Mouse (Mus musculus): ENCODE data around the gene Slc12a1. TPM values are rescaled to one million over a fixed set of nuclear protein-coding genes. Genes with fewer than 3 reads are reported as not detected.

Gene Slc12a1
- polyA plus RNA-seq, 1 experiment from 2014 or later, result 0.04 TPM

DNA sequence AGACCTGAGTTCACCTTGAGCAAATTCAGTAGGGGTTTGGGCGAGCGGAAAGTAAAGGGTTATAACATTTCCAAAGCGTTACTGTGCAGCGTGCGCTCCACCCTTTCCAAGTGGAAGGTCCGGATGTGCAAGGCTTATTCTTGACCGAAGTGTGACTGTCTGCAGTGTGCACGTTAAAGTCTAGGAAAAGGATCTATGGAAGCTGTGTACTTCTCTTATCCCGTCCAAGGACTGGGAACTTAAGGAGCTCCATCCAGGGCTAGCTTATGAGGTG is 95.6 kb downstream of the Slc12a1 start:
- H3K27ac ChIP-seq (ENCODE audit: low read depth, low read length), result peak overlapping the region; percentile 88
- no peaks in the 10 kb centered on the region for H3K9me3 ChIP-seq (ENCODE audit: control insufficient read depth, low read length)
- peak overlapping the region; percentile 74 for H3K4me2 ChIP-seq (ENCODE audit: low read length)
- 0% methylated on average over 9 of the region's 9 CpGs for WGBS
- peak overlapping the region; percentile 82 for H3K9ac ChIP-seq (ENCODE audit: low read depth, low read length)
- H3K27me3 ChIP-seq (replicated peaks; ENCODE audit: control insufficient read depth, insufficient read depth, low read length), result no peaks in the 10 kb centered on the region
- peak overlapping the region; percentile 77 for H3K4me3 ChIP-seq (ENCODE audit: low read length)
- no peaks in the 10 kb centered on the region for H3K36me3 ChIP-seq (ENCODE audit: control insufficient read depth, insufficient read depth, low read length)
- H3K4me1 ChIP-seq (ENCODE audit: control insufficient read depth, insufficient read depth, low read depth, low read length), result peaks cover 9% of the 10 kb centered on the region
- peak; percentile 4; the same call in 1 of the 2 replicates for ATAC-seq

DNA sequence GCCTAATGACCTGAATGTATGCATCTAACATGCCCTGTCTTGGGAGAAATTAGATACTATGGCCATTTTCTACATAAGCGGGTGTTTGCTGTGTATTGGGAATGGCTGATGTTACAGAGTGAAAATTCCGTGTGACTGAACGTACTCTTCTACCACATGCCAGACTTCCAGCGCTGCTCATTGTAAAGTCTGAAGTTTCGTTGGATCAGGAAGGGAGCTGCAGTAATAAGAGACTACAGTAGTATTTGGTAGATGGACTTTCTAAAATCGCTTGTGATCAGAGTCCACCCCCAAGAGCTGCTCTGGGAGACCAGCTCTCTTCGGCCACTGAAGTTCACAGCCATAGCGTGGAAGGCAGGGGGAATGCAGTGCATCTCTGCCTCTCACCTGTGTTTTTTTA is 96.0 kb downstream of the Slc12a1 start:
- 3% methylated on average over 8 of the region's 8 CpGs for WGBS
- H3K9ac ChIP-seq (ENCODE audit: low read depth, low read length), result peak overlapping the region; percentile 82

DNA sequence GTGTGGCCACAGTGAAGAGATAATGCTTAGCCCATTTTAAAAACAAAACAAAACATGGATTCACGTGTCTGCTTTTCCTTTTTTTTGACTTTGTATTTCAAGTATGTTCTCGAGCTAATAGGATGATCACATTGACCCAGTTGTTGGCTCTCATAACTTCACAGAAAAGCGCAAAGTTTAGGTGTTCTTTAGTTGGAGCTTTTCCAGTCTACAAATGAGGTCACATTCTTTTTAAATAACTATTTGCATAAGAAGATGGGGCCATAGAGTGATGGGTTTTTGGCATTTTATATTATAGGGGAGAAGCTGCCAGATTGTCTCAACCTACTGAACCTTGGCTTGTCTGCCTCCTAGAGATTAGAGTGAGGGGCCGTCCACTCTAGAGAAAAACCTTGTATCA is 97.0 kb downstream of the Slc12a1 start:
- Histone ChIP-seq H3K4me3 (ENCODE audit: low read length) (no peak overlapping the region), H3K9ac (ENCODE audit: low read depth, low read length) (no peak overlapping the region), H3K27me3 (replicated peaks; ENCODE audit: control insufficient read depth, insufficient read depth, low read length) (no peaks in the 10 kb centered on the region), H3K9me3 (ENCODE audit: control insufficient read depth, low read length) (no peaks in the 10 kb centered on the region), H3K36me3 (ENCODE audit: control insufficient read depth, insufficient read depth, low read length) (peaks cover 9% of the 10 kb centered on the region), H3K4me2 (ENCODE audit: low read length) (no peak overlapping the region), H3K27ac (ENCODE audit: low read depth, low read length) (no peak overlapping the region), H3K4me1 (ENCODE audit: control insufficient read depth, insufficient read depth, low read depth, low read length) (peaks cover 9% of the 10 kb centered on the region)
- WGBS, result 82% methylated on average over 4 of the region's 4 CpGs
- no peak for ATAC-seq

More for the DNA sequence above, 96.0 kb downstream of the Slc12a1 start:
- Histone ChIP-seq H3K27ac (ENCODE audit: low read depth, low read length) (peak overlapping the region; percentile 88), H3K4me2 (ENCODE audit: low read length) (peak overlapping the region; percentile 74), H3K4me1 (ENCODE audit: control insufficient read depth, insufficient read depth, low read depth, low read length) (peaks cover 9% of the 10 kb centered on the region), H3K4me3 (ENCODE audit: low read length) (peak overlapping the region; percentile 77), H3K27me3 (replicated peaks; ENCODE audit: control insufficient read depth, insufficient read depth, low read length) (no peaks in the 10 kb centered on the region), H3K36me3 (ENCODE audit: control insufficient read depth, insufficient read depth, low read length) (no peaks in the 10 kb centered on the region), H3K9me3 (ENCODE audit: control insufficient read depth, low read length) (no peaks in the 10 kb centered on the region)
- no peak for ATAC-seq

GRCm38 (mm10) chr2:125249874-125250273 is 97.6 kb downstream of the Slc12a1 start:
- H3K27me3 ChIP-seq (replicated peaks; ENCODE audit: control insufficient read depth, insufficient read depth, low read length), result no peaks in the 10 kb centered on the region
- H3K4me2 ChIP-seq (ENCODE audit: low read length), result no peak overlapping the region
- no peak overlapping the region for H3K27ac ChIP-seq (ENCODE audit: low read depth, low read length)
- peaks cover 13% of the 10 kb centered on the region for H3K36me3 ChIP-seq (ENCODE audit: control insufficient read depth, insufficient read depth, low read length)
- peaks cover 9% of the 10 kb centered on the region for H3K4me1 ChIP-seq (ENCODE audit: control insufficient read depth, insufficient read depth, low read depth, low read length)
- H3K9ac ChIP-seq (ENCODE audit: low read depth, low read length), result no peak overlapping the region
- H3K4me3 ChIP-seq (ENCODE audit: low read length), result no peak overlapping the region
- ATAC-seq, result no peak
- whole genome bisulfite sequencing, result 96% methylated on average over 4 of the region's 4 CpGs
- no peaks in the 10 kb centered on the region for H3K9me3 ChIP-seq (ENCODE audit: control insufficient read depth, low read length)

DNA sequence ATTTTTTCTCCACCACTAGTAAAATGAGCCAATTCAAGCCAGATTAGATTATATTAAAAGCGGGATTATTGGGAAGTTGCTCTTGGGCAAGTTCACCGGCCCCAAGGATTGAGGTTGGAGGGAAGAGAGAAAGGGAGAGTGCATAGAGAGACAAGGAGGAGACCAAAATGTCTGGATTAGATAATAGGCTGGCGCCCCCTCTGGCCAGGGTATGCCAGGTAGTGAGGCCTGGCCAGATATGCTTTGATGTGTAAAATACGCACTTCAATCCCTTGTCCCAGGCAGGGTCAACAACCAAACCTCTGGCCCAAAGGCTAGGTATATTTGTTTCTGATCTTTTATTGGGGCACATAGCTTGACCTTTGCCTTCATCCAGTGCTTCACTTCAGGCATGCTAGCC is 99.5 kb downstream of the Slc12a1 start:
- Histone ChIP-seq H3K4me2 (ENCODE audit: low read length) (no peak overlapping the region), H3K36me3 (ENCODE audit: control insufficient read depth, insufficient read depth, low read length) (peaks cover 13% of the 10 kb centered on the region), H3K27ac (ENCODE audit: low read depth, low read length) (no peak overlapping the region), H3K27me3 (replicated peaks; ENCODE audit: control insufficient read depth, insufficient read depth, low read length) (no peaks in the 10 kb centered on the region), H3K9ac (ENCODE audit: low read depth, low read length) (no peak overlapping the region), H3K4me1 (ENCODE audit: control insufficient read depth, insufficient read depth, low read depth, low read length) (peaks cover 5% of the 10 kb centered on the region), H3K4me3 (ENCODE audit: low read length) (no peak overlapping the region), H3K9me3 (ENCODE audit: control insufficient read depth, low read length) (no peaks in the 10 kb centered on the region)
- 87% methylated on average over 4 of the region's 4 CpGs for WGBS
- ATAC-seq, result no peak

GRCm38 (mm10) chr2:125252275-125252674 is 100.0 kb downstream of the Slc12a1 start:
- Histone ChIP-seq H3K9ac (ENCODE audit: low read depth, low read length) (no peak overlapping the region), H3K4me3 (ENCODE audit: low read length) (no peak overlapping the region), H3K36me3 (ENCODE audit: control insufficient read depth, insufficient read depth, low read length) (peaks cover 13% of the 10 kb centered on the region), H3K27me3 (replicated peaks; ENCODE audit: control insufficient read depth, insufficient read depth, low read length) (no peaks in the 10 kb centered on the region), H3K4me1 (ENCODE audit: control insufficient read depth, insufficient read depth, low read depth, low read length) (peaks cover 5% of the 10 kb centered on the region), H3K27ac (ENCODE audit: low read depth, low read length) (no peak overlapping the region), H3K9me3 (ENCODE audit: control insufficient read depth, low read length) (no peaks in the 10 kb centered on the region), H3K4me2 (ENCODE audit: low read length) (no peak overlapping the region)
- WGBS, result 53% methylated on average over 2 of the region's 2 CpGs
- ATAC-seq, result no peak

DNA sequence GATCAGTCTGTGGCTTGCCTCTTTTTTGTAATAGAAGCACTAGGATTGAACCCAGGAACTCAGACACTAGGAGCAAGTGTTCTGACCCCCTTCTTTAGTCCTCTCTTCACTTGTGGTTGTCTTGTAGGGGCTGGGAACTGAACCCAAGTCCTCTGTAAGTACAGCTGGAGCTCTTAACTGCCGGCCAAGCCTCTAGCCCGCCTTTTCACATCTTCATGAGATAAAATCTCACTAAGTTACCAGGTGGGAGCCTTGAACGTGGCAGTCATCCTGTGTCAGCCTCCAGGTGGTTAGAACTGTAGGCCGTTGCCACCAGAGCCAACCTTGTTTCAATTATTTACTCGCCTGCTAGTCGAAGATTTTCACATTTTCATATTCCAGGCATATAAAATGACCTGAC is 101.4 kb downstream of the Slc12a1 start:
- peaks cover 13% of the 10 kb centered on the region for H3K36me3 ChIP-seq (ENCODE audit: control insufficient read depth, insufficient read depth, low read length)
- no peak overlapping the region for H3K4me2 ChIP-seq (ENCODE audit: low read length)
- no peak overlapping the region for H3K27ac ChIP-seq (ENCODE audit: low read depth, low read length)
- peaks cover 2% of the 10 kb centered on the region for H3K4me1 ChIP-seq (ENCODE audit: control insufficient read depth, insufficient read depth, low read depth, low read length)
- no peak overlapping the region for H3K4me3 ChIP-seq (ENCODE audit: low read length)
- no peaks in the 10 kb centered on the region for H3K9me3 ChIP-seq (ENCODE audit: control insufficient read depth, low read length)
- ATAC-seq, result no peak
- no peak overlapping the region for H3K9ac ChIP-seq (ENCODE audit: low read depth, low read length)
- H3K27me3 ChIP-seq (replicated peaks; ENCODE audit: control insufficient read depth, insufficient read depth, low read length), result no peaks in the 10 kb centered on the region
- WGBS, result 97% methylated on average over 6 of the region's 6 CpGs

GRCm38 (mm10) chr2:125254630-125255029 is 102.3 kb downstream of the Slc12a1 start:
- H3K9ac ChIP-seq (ENCODE audit: low read depth, low read length), result no peak overlapping the region
- no peak overlapping the region for H3K4me2 ChIP-seq (ENCODE audit: low read length)
- no peak overlapping the region for H3K27ac ChIP-seq (ENCODE audit: low read depth, low read length)
- no peak overlapping the region for H3K4me3 ChIP-seq (ENCODE audit: low read length)
- peaks cover 13% of the 10 kb centered on the region for H3K36me3 ChIP-seq (ENCODE audit: control insufficient read depth, insufficient read depth, low read length)
- H3K4me1 ChIP-seq (ENCODE audit: control insufficient read depth, insufficient read depth, low read depth, low read length), result no peaks in the 10 kb centered on the region
- H3K9me3 ChIP-seq (ENCODE audit: control insufficient read depth, low read length), result no peaks in the 10 kb centered on the region
- H3K27me3 ChIP-seq (replicated peaks; ENCODE audit: control insufficient read depth, insufficient read depth, low read length), result no peaks in the 10 kb centered on the region
- 97% methylated on average over 3 of the region's 3 CpGs for WGBS
- ATAC-seq, result no peak

- Histone ChIP-seq H3K27ac (ENCODE audit: low read depth, low read length) (no peak overlapping the region), H3K4me3 (ENCODE audit: low read length) (no peak overlapping the region), H3K9me3 (ENCODE audit: control insufficient read depth, low read length) (no peaks in the 10 kb centered on the region), H3K27me3 (replicated peaks; ENCODE audit: control insufficient read depth, insufficient read depth, low read length) (no peaks in the 10 kb centered on the region), H3K9ac (ENCODE audit: low read depth, low read length) (no peak overlapping the region), H3K36me3 (ENCODE audit: control insufficient read depth, insufficient read depth, low read length) (peaks cover 13% of the 10 kb centered on the region), H3K4me1 (ENCODE audit: control insufficient read depth, insufficient read depth, low read depth, low read length) (no peaks in the 10 kb centered on the region), H3K4me2 (ENCODE audit: low read length) (no peak overlapping the region)
- no peak for ATAC-seq
- WGBS, result 90% methylated on average over 3 of the region's 3 CpGs
Observed at GRCm38 (mm10) chr2:125255886-125256285, 103.6 kb downstream of the Slc12a1 start.

All from hindbrain, embryonic 16.5 days (tissue).